Mouse (Mus musculus): ENCODE results near the gene BC025446.
"Not testable (repeated sequence)": the region's sequence is repeated elsewhere in the genome, so short reads cannot be mapped to it uniquely, and the experiment has no call there.

BC025446 gene

GRCm38 (mm10) chr15:75215778-75216691, at the start of gene BC025446:
Gene BC025446, plus strand, starts transcription at chr15:75216376.
- no peak for DNase-seq

- peak; percentile 21 for DNase-seq
These were observed 40.7 kb upstream of the BC025446 start for GRCm38 (mm10) chr15:75175506-75175905.

- no peak for DNase-seq
These were observed 29.9 kb upstream of the BC025446 start for GRCm38 (mm10) chr15:75186291-75186690.

GRCm38 (mm10) chr15:75189116-75189515, 27.1 kb upstream of the BC025446 start:
- no peak for DNase-seq

- DNase-seq: not testable (repeated sequence)
These were observed 25.6 kb upstream of the BC025446 start for GRCm38 (mm10) chr15:75190560-75190959.

GRCm38 (mm10) chr15:75216831-75217230, 655 bp downstream of the BC025446 start:
- DNase-seq: no peak

GRCm38 (mm10) chr15:75221942-75222341, 5.8 kb downstream of the BC025446 start:
- no peak for DNase-seq

- DNase-seq: no peak
These were observed 21.6 kb downstream of the BC025446 start for GRCm38 (mm10) chr15:75237736-75238288.

GRCm38 (mm10) chr15:75240558-75240957, 24.4 kb downstream of the BC025446 start:
- no peak for DNase-seq

GRCm38 (mm10) chr15:75242756-75243640, 26.8 kb downstream of the BC025446 start:
- no peak for DNase-seq

- DNase-seq: no peak
These were observed 38.5 kb downstream of the BC025446 start for GRCm38 (mm10) chr15:75254671-75255070.

- DNase-seq: no peak
These were observed 49.7 kb downstream of the BC025446 start for GRCm38 (mm10) chr15:75265863-75266262.

- no peak for DNase-seq
These were observed 50.5 kb downstream of the BC025446 start for GRCm38 (mm10) chr15:75266626-75267025.

- DNase-seq: no peak
These were observed 51.9 kb downstream of the BC025446 start, which contains the start of gene Ly6f for GRCm38 (mm10) chr15:75268121-75268520. Gene Ly6f, plus strand, starts transcription at chr15:75268421.

- DNase-seq: no peak
These were observed 53.0 kb downstream of the BC025446 start for GRCm38 (mm10) chr15:75268916-75269829.

- DNase-seq: no peak
These were observed 54.0 kb downstream of the BC025446 start for GRCm38 (mm10) chr15:75270169-75270568.

GRCm38 (mm10) chr15:75270691-75271362, 54.7 kb downstream of the BC025446 start:
- no peak for DNase-seq

- no peak for DNase-seq
These were observed 55.2 kb downstream of the BC025446 start for GRCm38 (mm10) chr15:75271426-75271825.

- DNase-seq: no peak
These were observed 55.7 kb downstream of the BC025446 start for GRCm38 (mm10) chr15:75271891-75272290.

Data from right cerebral cortex, postnatal 25 days (tissue).